Mouse (Mus musculus) MEL (cell line): Measurements from ENCODE around the gene Nrbf2.

Experiments
- CTCF ChIP-seq, 3 experiments: IDR thresholded peaks in 2 of 3; conservative IDR thresholded peaks in 1 of 3; 2 replicates each; pipeline ENCODE4 v1.5.1; 2011 to 2012; ENCODE audit warnings: low read length in 3 of 3, low read depth in 2 of 3, mild to moderate bottlenecking in 2 of 3, improper control_type of control experiment in 1 of 3, inconsistent platforms in 1 of 3, mixed read lengths in 1 of 3, moderate library complexity in 1 of 3; ENCODE audit not compliant: control insufficient read depth in 1 of 3, insufficient read depth in 1 of 3, poor library complexity in 1 of 3, severe bottlenecking in 1 of 3
- EP300 ChIP-seq, 2 experiments: IDR thresholded peaks; 2 replicates each; pipeline ENCODE4 v1.6.1; 2011; ENCODE audit warnings: improper control_type of control experiment in 2 of 2, low read length in 2 of 2, low read depth in 1 of 2, mild to moderate bottlenecking in 1 of 2
- GATA1 ChIP-seq: IDR thresholded peaks from 2 replicates; pipeline ENCODE4 v1.6.1; 2011; ENCODE audit warnings: low read depth, low read length, improper control_type of control experiment
- JUND ChIP-seq: IDR thresholded peaks from 2 replicates; pipeline ENCODE4 v1.6.1; 2011; ENCODE audit warnings: low read depth, mild to moderate bottlenecking, improper control_type of control experiment, low read length
- MAZ ChIP-seq: IDR thresholded peaks from 2 replicates; pipeline ENCODE4 v1.6.1; 2012; ENCODE audit warnings: low read depth, mild to moderate bottlenecking, inconsistent platforms, low read length, improper control_type of control experiment
- MYB ChIP-seq: IDR thresholded peaks from 2 replicates; pipeline ENCODE4 v1.6.1; 2011; ENCODE audit warnings: mild to moderate bottlenecking, low read depth, low read length, improper control_type of control experiment
- POLR2A ChIP-seq, 2 experiments: IDR thresholded peaks; 2 replicates each; pipeline ENCODE4 v1.6.1; 2011 to 2012; ENCODE audit warnings: low read length in 2 of 2, mild to moderate bottlenecking in 2 of 2, control low read depth in 1 of 2, improper control_type of control experiment in 1 of 2, low read depth in 1 of 2, moderate library complexity in 1 of 2; ENCODE audit not compliant: control insufficient read depth in 1 of 2, insufficient read depth in 1 of 2, poor library complexity in 1 of 2
- RCOR1 ChIP-seq: IDR thresholded peaks from 2 replicates; pipeline ENCODE4 v1.6.1; 2012; ENCODE audit warnings: low read depth, mild to moderate bottlenecking, inconsistent platforms, low read length, improper control_type of control experiment
- SIN3A ChIP-seq: IDR thresholded peaks from 2 replicates; pipeline ENCODE4 v1.6.1; 2012; ENCODE audit warnings: low read length, improper control_type of control experiment, inconsistent platforms
- TAL1 ChIP-seq: IDR thresholded peaks from 2 replicates; pipeline ENCODE4 v1.6.1; 2012; ENCODE audit warnings: mild to moderate bottlenecking, inconsistent platforms, low read length, moderate library complexity, mixed read lengths
- TCF12 ChIP-seq: IDR thresholded peaks from 2 replicates; pipeline ENCODE4 v1.6.1; 2014; ENCODE audit warnings: low read depth, mild to moderate bottlenecking, inconsistent platforms, low read length, improper control_type of control experiment, moderate library complexity
- UBTF ChIP-seq: IDR thresholded peaks from 2 replicates; pipeline ENCODE4 v1.6.1; 2012; ENCODE audit warnings: low read depth, mild to moderate bottlenecking, inconsistent platforms, low read length, improper control_type of control experiment, moderate library complexity, borderline replicate concordance; ENCODE audit not compliant: insufficient read depth
- ZNF384 ChIP-seq: IDR thresholded peaks from 2 replicates; pipeline ENCODE4 v1.6.1; 2012; ENCODE audit warnings: low read depth, mild to moderate bottlenecking, inconsistent platforms, low read length, improper control_type of control experiment

GRCm38 (mm10) chr10:67321396-67321795, 36.3 kb upstream of the Nrbf2 start:
- TF ChIP-seq MYB (no peak), TCF12 (no peak), CTCF (IDR thresholded peaks at IDR 0.05 in 2 of 3, conservative IDR thresholded peaks at IDR 0.05 in 1 of 3; ENCODE audit: control insufficient read depth in 1 of 3, insufficient read depth in 1 of 3, low read depth in 2 of 3, low read length in 3 of 3, poor library complexity in 1 of 3, severe bottlenecking in 1 of 3) (no peak), POLR2A (IDR thresholded peaks at IDR 0.05; ENCODE audit: control insufficient read depth in 1 of 2, insufficient read depth in 1 of 2, low read depth in 1 of 2, low read length in 2 of 2, poor library complexity in 1 of 2) (no peak), GATA1 (no peak), UBTF (no peak), JUND (no peak), RCOR1 (no peak), ZNF384 (no peak), MAZ (no peak), EP300 (IDR thresholded peaks at IDR 0.05; ENCODE audit: low read depth in 1 of 2, low read length in 2 of 2) (no peak), SIN3A (no peak), TAL1 (no peak)
